In the genomic region with DNA sequence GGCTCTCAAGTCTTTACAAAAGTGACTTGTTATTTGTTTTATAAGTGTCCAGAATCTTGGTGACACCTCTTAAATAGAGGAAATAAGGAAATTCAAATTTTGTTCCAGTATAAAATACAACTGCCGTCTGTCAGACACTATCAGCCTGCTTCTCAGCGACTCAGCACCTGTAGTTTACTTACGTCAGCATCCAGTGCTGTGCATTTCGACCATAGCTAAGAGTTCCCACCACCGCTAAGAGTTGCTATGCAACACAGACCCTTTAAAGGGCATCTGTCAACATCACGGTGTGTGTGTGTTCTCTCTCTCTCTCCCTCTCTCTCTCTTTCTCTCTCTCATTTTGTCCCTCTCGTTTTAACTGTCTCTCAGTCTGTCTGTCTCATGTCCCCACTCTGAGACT, we compare ENCODE assay signal across 8 mouse cellular contexts.
DNase-seq lines count a peak whose midpoint lies in the region; ATAC-seq and TF ChIP-seq lines count a peak whose summit lies in the region.

No protein-coding gene starts in this region.

- H3K4me3 ChIP-seq in left cerebral cortex, adult 2 months, result peak overlapping the region; percentile 44
- H3K4me3 ChIP-seq in embryonic facial prominence, embryonic 14.5 days (ENCODE audit: low read depth, low read length), result peak overlapping the region; percentile 36
- no peak overlapping the region for H3K4me3 ChIP-seq in intestine, embryonic 15.5 days (replicated peaks)
- no peak overlapping the region for H3K4me3 ChIP-seq in neural tube, embryonic 12.5 days

- TF ChIP-seq CTCF in left cerebral cortex, adult 2 months (IDR thresholded peaks at IDR 0.05), result no peak

- peak overlapping the region; percentile 12; the same call in 1 of the 2 replicates for H3K27ac ChIP-seq in left cerebral cortex, adult 2 months
- H3K27ac ChIP-seq in embryonic facial prominence, embryonic 14.5 days (replicated peaks; ENCODE audit: low read depth, low read length), result peak overlapping the region; percentile 62; the same call in 1 of the 2 replicates
- no peak overlapping the region for H3K27ac ChIP-seq in intestine, embryonic 15.5 days
- H3K27ac ChIP-seq in neural tube, embryonic 12.5 days, result no peak overlapping the region

- ATAC-seq in embryonic facial prominence, embryonic 14.5 days (ENCODE audit: low read depth), result no peak
- ATAC-seq in intestine, embryonic 15.5 days, result no peak
- peak; percentile 45; the same call in 1 of the 2 replicates for ATAC-seq in neural tube, embryonic 12.5 days (ENCODE audit: low FRiP score, low read depth)

- no peak for DNase-seq in left cerebral cortex, adult 2 months (ENCODE audit: extremely low spot score in 1 of 2, low spot score in 2 of 2)
- DNase-seq in left cerebral cortex, adult 9 months (ENCODE audit: low spot score in 2 of 2), result no peak
- DNase-seq in embryonic facial prominence, embryonic 14.5 days (ENCODE audit: low spot score), result no peak
- DNase-seq in right cerebral cortex, adult 2 months (ENCODE audit: low spot score in 2 of 2), result no peak
- DNase-seq in thymus, adult 18-20 months, result no peak
- DNase-seq in left cerebral cortex, adult 8-10 months (ENCODE audit: low spot score in 2 of 2), result no peak

- H3K4me2 ChIP-seq in embryonic facial prominence, embryonic 14.5 days (ENCODE audit: low read depth, low read length), result peak overlapping the region; percentile 60
- peak overlapping the region; percentile 79 for H3K4me2 ChIP-seq in intestine, embryonic 15.5 days (replicated peaks)
- peak overlapping the region; percentile 69 for H3K4me2 ChIP-seq in neural tube, embryonic 12.5 days (replicated peaks)

- no peaks in the 10 kb centered on the region for H3K9me3 ChIP-seq in embryonic facial prominence, embryonic 14.5 days (ENCODE audit: control insufficient read depth, low read length)
- no peaks in the 10 kb centered on the region for H3K9me3 ChIP-seq in intestine, embryonic 15.5 days
- no peaks in the 10 kb centered on the region for H3K9me3 ChIP-seq in neural tube, embryonic 12.5 days

- no peak overlapping the region for H3K9ac ChIP-seq in embryonic facial prominence, embryonic 14.5 days (ENCODE audit: low read depth, low read length)
- no peak overlapping the region for H3K9ac ChIP-seq in intestine, embryonic 15.5 days
- no peak overlapping the region for H3K9ac ChIP-seq in neural tube, embryonic 12.5 days

- H3K36me3 ChIP-seq in embryonic facial prominence, embryonic 14.5 days (ENCODE audit: control insufficient read depth, insufficient read depth, low read length), result no peaks in the 10 kb centered on the region
- no peaks in the 10 kb centered on the region for H3K36me3 ChIP-seq in intestine, embryonic 15.5 days
- no peaks in the 10 kb centered on the region for H3K36me3 ChIP-seq in neural tube, embryonic 12.5 days

- 42% methylated on average over 7 of the region's 7 CpGs for WGBS in embryonic facial prominence, embryonic 14.5 days
- 28% methylated on average over 7 of the region's 7 CpGs for WGBS in intestine, embryonic 15.5 days
- 22% methylated on average over 7 of the region's 7 CpGs for WGBS in neural tube, embryonic 12.5 days

- peaks cover 47% of the 10 kb centered on the region for H3K4me1 ChIP-seq in embryonic facial prominence, embryonic 14.5 days (ENCODE audit: control insufficient read depth, insufficient read depth, low read length)
- H3K4me1 ChIP-seq in intestine, embryonic 15.5 days (replicated peaks), result peaks cover 11% of the 10 kb centered on the region
- H3K4me1 ChIP-seq in neural tube, embryonic 12.5 days, result peaks cover 23% of the 10 kb centered on the region

- intact Hi-C loops in left cerebral cortex, adult 2 months (cut with DNase I), result loop anchor here (1.0 to 10.0 kb wide), 4 partner anchors 49 to 397 kb away; a partner anchor contains a TSS

- no peaks in the 10 kb centered on the region for H3K27me3 ChIP-seq in embryonic facial prominence, embryonic 14.5 days (replicated peaks; ENCODE audit: control insufficient read depth, insufficient read depth, low read length)
- H3K27me3 ChIP-seq in intestine, embryonic 15.5 days (replicated peaks), result no peaks in the 10 kb centered on the region
- no peaks in the 10 kb centered on the region for H3K27me3 ChIP-seq in neural tube, embryonic 12.5 days (replicated peaks)

Comparison
In these comparisons a context has a peak if more than half of its experiments do, and no peak if none do; other contexts are left out.
1. H3K27ac ChIP-seq: peak in left cerebral cortex, adult 2 months (single experiment) and embryonic facial prominence, embryonic 14.5 days (single experiment); none in intestine, embryonic 15.5 days (single experiment) and neural tube, embryonic 12.5 days (single experiment).
2. H3K4me3 ChIP-seq: peak in left cerebral cortex, adult 2 months (single experiment) and embryonic facial prominence, embryonic 14.5 days (single experiment); none in intestine, embryonic 15.5 days (single experiment) and neural tube, embryonic 12.5 days (single experiment).
3. Peak in every context shown above with its lines, with median percentiles within 50 percentile points of each other: H3K4me2 ChIP-seq.